Mouse (Mus musculus) R1 (cell line): ENCODE measurements around the gene Caly.

Source experiments
- DNase-seq: peaks from one replicate; pipeline ENCODE4 v3.0.0-alpha.2; 2018; ENCODE audit warnings: low read depth, low spot score

Caly gene

GRCm38 (mm10) chr7:140037171-140037555, 45.2 kb downstream of the Caly start:
- no peak for DNase-seq

- peak; percentile 99 for DNase-seq
These were observed 45.8 kb downstream of the Caly start, which contains the start of the genes Zfp511 and Tubgcp2 for GRCm38 (mm10) chr7:140036281-140037170. Zfp511 (plus strand) TSS chr7:140036391. Tubgcp2 (minus strand) TSS chr7:140036669.

- no peak for DNase-seq
These were observed 46.9 kb downstream of the Caly start for GRCm38 (mm10) chr7:140035456-140035855.

- DNase-seq = no peak
These were observed 49.0 kb downstream of the Caly start for GRCm38 (mm10) chr7:140033386-140033785.

- no peak for DNase-seq
These were observed 50.0 kb downstream of the Caly start for GRCm38 (mm10) chr7:140032366-140032765.

GRCm38 (mm10) chr7:140031771-140032170, 50.6 kb downstream of the Caly start:
- DNase-seq = no peak
